Comparison of ENCODE assay signal across 12 mouse cellular contexts in genomic region chr9:122205543-122206200, GRCm38 (mm10).
DNase-seq lines count a peak whose midpoint lies in the region; ATAC-seq and TF ChIP-seq lines count a peak whose summit lies in the region.
"Had no signal": no experiment of that assay in that cellular context is flagged by ENCODE, and none has a peak within 500 bp of the region (broad histone marks: within the 10 kb centered on the region; RNA-seq: fewer than 3 reads in every experiment).

No protein-coding gene starts in this region.

- WGBS in intestine, embryonic 14.5 days: 48% methylated on average over 11 of the region's 11 CpGs
- WGBS in intestine, postnatal 0 days: 51% methylated on average over 11 of the region's 11 CpGs
- WGBS in heart, postnatal 0 days: 31% methylated on average over 11 of the region's 11 CpGs
- 41% methylated on average over 11 of the region's 11 CpGs for WGBS in stomach, embryonic 16.5 days

- H3K27me3 ChIP-seq in intestine, embryonic 14.5 days (replicated peaks; ENCODE audit: control insufficient read depth, insufficient read depth, low read length): no peaks in the 10 kb centered on the region
- H3K27me3 ChIP-seq in intestine, postnatal 0 days (replicated peaks; ENCODE audit: control insufficient read depth, insufficient read depth, low read length): no peaks in the 10 kb centered on the region
- no peaks in the 10 kb centered on the region for H3K27me3 ChIP-seq in heart, postnatal 0 days (ENCODE audit: control insufficient read depth, insufficient read depth, low read length)
- no peaks in the 10 kb centered on the region for H3K27me3 ChIP-seq in stomach, embryonic 16.5 days (ENCODE audit: control insufficient read depth, insufficient read depth, low read length)
- H3K27me3 ChIP-seq: embryonic facial prominence, embryonic 13.5 days had no signal

- H3K4me2 ChIP-seq in intestine, embryonic 14.5 days (ENCODE audit: low read length): no peak overlapping the region
- H3K4me2 ChIP-seq in intestine, postnatal 0 days (replicated peaks; ENCODE audit: low read depth): no peak overlapping the region
- H3K4me2 ChIP-seq in heart, postnatal 0 days (ENCODE audit: low read depth, low read length): no peak overlapping the region
- no peak overlapping the region for H3K4me2 ChIP-seq in stomach, embryonic 16.5 days (ENCODE audit: low read depth, low read length)
- H3K4me2 ChIP-seq: embryonic facial prominence, embryonic 13.5 days had no signal

- peaks cover 12% of the 10 kb centered on the region; the same call in 1 of the 2 replicates for H3K4me1 ChIP-seq in intestine, embryonic 14.5 days (replicated peaks; ENCODE audit: control insufficient read depth, insufficient read depth, low read length)
- H3K4me1 ChIP-seq in intestine, postnatal 0 days (replicated peaks; ENCODE audit: control insufficient read depth, insufficient read depth, low read length): no peaks in the 10 kb centered on the region
- H3K4me1 ChIP-seq in heart, postnatal 0 days (ENCODE audit: control insufficient read depth, insufficient read depth): peaks cover 21% of the 10 kb centered on the region
- peaks cover 7% of the 10 kb centered on the region; the same call in 1 of the 2 replicates for H3K4me1 ChIP-seq in stomach, embryonic 16.5 days (ENCODE audit: control insufficient read depth, insufficient read depth, low read length)

- ATAC-seq in intestine, embryonic 14.5 days (replicated peaks; ENCODE audit: low FRiP score, low TSS enrichment, low read depth): no peak
- no peak for ATAC-seq in intestine, postnatal 0 days
- peak; percentile 72 for ATAC-seq in heart, postnatal 0 days (ENCODE audit: insufficient read depth, low read depth)
- ATAC-seq in stomach, embryonic 16.5 days (ENCODE audit: insufficient read depth, low FRiP score): 0 out of 2 replicates have a peak, but pooled peaks have one; percentile 8
- ATAC-seq in frontal cortex, adult (ENCODE audit: low TSS enrichment): no peak

- no peak for TF ChIP-seq EP300 in heart, postnatal 0 days (IDR thresholded peaks at IDR 0.05; ENCODE audit: low read depth)

- TF ChIP-seq CTCF in intestine, postnatal 0 days (IDR thresholded peaks at IDR 0.05; ENCODE audit: low read depth): no peak
- no peak for TF ChIP-seq CTCF in heart, postnatal 0 days (IDR thresholded peaks at IDR 0.05; ENCODE audit: low read depth)

- no peak overlapping the region for H3K9ac ChIP-seq in intestine, embryonic 14.5 days (ENCODE audit: low read length)
- H3K9ac ChIP-seq in intestine, postnatal 0 days (ENCODE audit: low read depth, low read length): no peak overlapping the region
- H3K9ac ChIP-seq in heart, postnatal 0 days (replicated peaks; ENCODE audit: low read depth, low read length): no peak overlapping the region
- no peak overlapping the region for H3K9ac ChIP-seq in stomach, embryonic 16.5 days (ENCODE audit: low read length)
- H3K9ac ChIP-seq: embryonic facial prominence, embryonic 13.5 days had no signal

- peak overlapping the region; percentile 43; the same call in 1 of the 2 replicates for H3K27ac ChIP-seq in intestine, embryonic 14.5 days (ENCODE audit: low read depth)
- H3K27ac ChIP-seq in intestine, postnatal 0 days (ENCODE audit: low read depth, low read length): no peak overlapping the region
- H3K27ac ChIP-seq in heart, postnatal 0 days (ENCODE audit: low read depth): peak overlapping the region; percentile 5; the same call in 1 of the 2 replicates
- H3K27ac ChIP-seq in stomach, embryonic 16.5 days (ENCODE audit: low read length): no peak overlapping the region
- H3K27ac ChIP-seq: embryonic facial prominence, embryonic 13.5 days; layer of hippocampus, adult 2 months; limb, embryonic 10.5 days had no signal

- no peak for DNase-seq in intestine, embryonic 14.5 days (ENCODE audit: low spot score)
- peak; percentile 53 for DNase-seq in ovary, adult 18-20 months (ENCODE audit: low spot score)
- no peak for DNase-seq in ovary, postnatal 10 days (ENCODE audit: low spot score)
- DNase-seq in heart, postnatal 0 days (ENCODE audit: low spot score): peak; percentile 35
- no peak for DNase-seq in adipocyte (ENCODE audit: low spot score)
- DNase-seq: cerebellum, adult 11 months had no signal

- no peaks in the 10 kb centered on the region for H3K36me3 ChIP-seq in intestine, embryonic 14.5 days (ENCODE audit: control insufficient read depth, insufficient read depth, low read length)
- H3K36me3 ChIP-seq in intestine, postnatal 0 days (ENCODE audit: control insufficient read depth, insufficient read depth): no peaks in the 10 kb centered on the region
- no peaks in the 10 kb centered on the region for H3K36me3 ChIP-seq in heart, postnatal 0 days (replicated peaks; ENCODE audit: control insufficient read depth, insufficient read depth, low read length)
- no peaks in the 10 kb centered on the region for H3K36me3 ChIP-seq in stomach, embryonic 16.5 days (ENCODE audit: control insufficient read depth, insufficient read depth, low read length)
- H3K36me3 ChIP-seq: embryonic facial prominence, embryonic 13.5 days; limb, embryonic 10.5 days had no signal

- no peak overlapping the region for H3K4me3 ChIP-seq in intestine, embryonic 14.5 days (ENCODE audit: low read depth, low read length)
- no peak overlapping the region for H3K4me3 ChIP-seq in intestine, postnatal 0 days (ENCODE audit: low read depth, low read length)
- H3K4me3 ChIP-seq in heart, postnatal 0 days (ENCODE audit: low read depth, low read length): no peak overlapping the region
- no peak overlapping the region for H3K4me3 ChIP-seq in stomach, embryonic 16.5 days (replicated peaks; ENCODE audit: low read length)
- H3K4me3 ChIP-seq: embryonic facial prominence, embryonic 13.5 days; layer of hippocampus, adult 2 months; limb, embryonic 10.5 days had no signal

- 0 out of 2 replicates have a peak, but pooled peaks cover 2% of the 10 kb centered on the region for H3K9me3 ChIP-seq in intestine, embryonic 14.5 days (ENCODE audit: control insufficient read depth, low read length)
- H3K9me3 ChIP-seq in intestine, postnatal 0 days (ENCODE audit: control insufficient read depth): no peaks in the 10 kb centered on the region
- H3K9me3 ChIP-seq in heart, postnatal 0 days (replicated peaks; ENCODE audit: control insufficient read depth, low read length): no peaks in the 10 kb centered on the region
- no peaks in the 10 kb centered on the region for H3K9me3 ChIP-seq in stomach, embryonic 16.5 days (replicated peaks; ENCODE audit: control insufficient read depth, low read length)
- H3K9me3 ChIP-seq: embryonic facial prominence, embryonic 13.5 days; limb, embryonic 10.5 days had no signal

Comparison
In these comparisons a context has a peak if more than half of its experiments do, and no peak if none do; other contexts are left out.
1. DNase-seq: peak in ovary, adult 18-20 months (single experiment) and heart, postnatal 0 days (single experiment); none in intestine, embryonic 14.5 days (single experiment), ovary, postnatal 10 days (single experiment) and adipocyte (single experiment).
2. H3K27ac ChIP-seq: peak in intestine, embryonic 14.5 days (single experiment) and heart, postnatal 0 days (single experiment); none in intestine, postnatal 0 days (single experiment) and stomach, embryonic 16.5 days (single experiment).
3. ATAC-seq: peak in heart, postnatal 0 days (single experiment) and stomach, embryonic 16.5 days (single experiment); none in intestine, embryonic 14.5 days (single experiment), intestine, postnatal 0 days (single experiment) and frontal cortex, adult (single experiment).